In the genomic region with DNA sequence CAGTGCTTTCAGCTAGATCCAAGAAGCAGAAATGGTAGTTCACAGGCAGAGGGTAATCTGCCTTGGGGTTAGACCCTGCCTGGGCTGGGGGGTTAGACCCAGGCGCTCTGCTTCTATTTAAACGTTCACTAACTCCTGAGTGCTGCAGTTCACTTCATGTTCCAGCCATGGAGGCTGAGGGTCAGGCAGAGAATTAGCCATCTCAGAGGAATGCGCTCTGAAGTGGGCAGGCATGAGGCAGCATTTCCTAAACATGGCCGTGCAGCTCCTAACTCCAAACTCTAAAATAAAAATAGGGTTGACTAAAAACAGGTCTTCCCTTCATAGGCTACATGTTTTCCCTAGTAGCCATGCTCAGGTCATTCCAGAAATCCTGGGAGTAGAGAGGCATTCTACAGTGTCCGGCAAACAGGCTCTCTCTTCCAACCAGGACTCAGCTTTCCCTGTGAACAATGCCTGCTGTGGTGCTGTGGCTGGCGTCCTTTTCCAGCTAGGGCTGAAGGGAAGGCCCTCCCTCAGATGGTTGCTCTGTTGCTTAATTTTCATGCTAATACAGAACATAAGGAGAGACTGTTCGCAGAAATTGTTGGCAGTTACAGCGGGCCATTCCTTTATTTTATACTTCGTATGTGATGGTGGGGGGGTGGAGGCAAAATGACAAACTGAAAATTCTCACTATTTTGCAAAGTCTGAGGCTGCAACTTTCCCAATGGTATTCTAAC, we compare ENCODE assay signal across 15 mouse cellular contexts.
DNase-seq lines count a peak whose midpoint lies in the region; ATAC-seq and TF ChIP-seq lines count a peak whose summit lies in the region.
"Had no signal": no experiment of that assay in that cellular context is flagged by ENCODE, and none has a peak within 500 bp of the region (broad histone marks: within the 10 kb centered on the region; RNA-seq: fewer than 3 reads in every experiment).

No protein-coding gene starts in this region.

- no peaks in the 10 kb centered on the region for H3K9me3 ChIP-seq in midbrain, embryonic 12.5 days
- no peaks in the 10 kb centered on the region for H3K9me3 ChIP-seq in midbrain, postnatal 0 days (ENCODE audit: low read length)
- no peaks in the 10 kb centered on the region for H3K9me3 ChIP-seq in embryonic facial prominence, embryonic 12.5 days
- no peaks in the 10 kb centered on the region for H3K9me3 ChIP-seq in limb, embryonic 13.5 days
- H3K9me3 ChIP-seq: lung, embryonic 15.5 days; stomach, embryonic 15.5 days had no signal

- ATAC-seq in midbrain, embryonic 12.5 days (ENCODE audit: low FRiP score, low read depth): no peak
- no peak for ATAC-seq in midbrain, postnatal 0 days (ENCODE audit: low FRiP score)
- ATAC-seq in embryonic facial prominence, embryonic 12.5 days (ENCODE audit: insufficient number of reproducible peaks, insufficient read depth, low FRiP score, low TSS enrichment): no peak
- ATAC-seq in limb, embryonic 13.5 days (ENCODE audit: low FRiP score, low read depth): no peak; the same call in 1 of the 2 replicates
- no peak for ATAC-seq in megakaryocyte progenitor cell, adult 5-6 weeks (replicated peaks; ENCODE audit: poor library complexity)

- peaks cover 8% of the 10 kb centered on the region; the same call in 1 of the 2 replicates for H3K4me1 ChIP-seq in midbrain, embryonic 12.5 days
- H3K4me1 ChIP-seq in midbrain, postnatal 0 days (ENCODE audit: insufficient read depth, low read length): no peaks in the 10 kb centered on the region
- H3K4me1 ChIP-seq in embryonic facial prominence, embryonic 12.5 days: peaks cover 17% of the 10 kb centered on the region
- H3K4me1 ChIP-seq in limb, embryonic 13.5 days: peaks cover 40% of the 10 kb centered on the region
- H3K4me1 ChIP-seq: lung, embryonic 15.5 days had no signal

- H3K36me3 ChIP-seq in midbrain, embryonic 12.5 days: no peaks in the 10 kb centered on the region
- no peaks in the 10 kb centered on the region for H3K36me3 ChIP-seq in midbrain, postnatal 0 days (ENCODE audit: insufficient read depth, low read length)
- no peaks in the 10 kb centered on the region; the same call in 1 of the 2 replicates for H3K36me3 ChIP-seq in embryonic facial prominence, embryonic 12.5 days
- H3K36me3 ChIP-seq in limb, embryonic 13.5 days: peaks cover 32% of the 10 kb centered on the region
- H3K36me3 ChIP-seq: lung, embryonic 15.5 days; stomach, embryonic 15.5 days had no signal

- peak overlapping the region; percentile 67 for H3K27ac ChIP-seq in gastrocnemius, adult 2 months
- peak overlapping the region; percentile 60; the same call in 1 of the 2 replicates for H3K27ac ChIP-seq in midbrain, embryonic 12.5 days (replicated peaks)
- no peak overlapping the region for H3K27ac ChIP-seq in midbrain, postnatal 0 days (ENCODE audit: low read depth, low read length)
- H3K27ac ChIP-seq in embryonic facial prominence, embryonic 12.5 days: peak overlapping the region; percentile 36
- peak overlapping the region; percentile 72; the same call in 1 of the 2 replicates for H3K27ac ChIP-seq in limb, embryonic 13.5 days
- H3K27ac ChIP-seq: lung, embryonic 15.5 days; stomach, embryonic 15.5 days had no signal

- H3K4me3 ChIP-seq in gastrocnemius, adult 2 months: no peak overlapping the region
- no peak overlapping the region for H3K4me3 ChIP-seq in midbrain, embryonic 12.5 days
- H3K4me3 ChIP-seq in midbrain, postnatal 0 days (ENCODE audit: low read depth, low read length): no peak overlapping the region
- no peak overlapping the region for H3K4me3 ChIP-seq in embryonic facial prominence, embryonic 12.5 days
- H3K4me3 ChIP-seq in limb, embryonic 13.5 days: no peak overlapping the region
- H3K4me3 ChIP-seq: lung, embryonic 15.5 days; stomach, embryonic 15.5 days had no signal

- peak; percentile 30 for DNase-seq in gastrocnemius, adult 2 months
- DNase-seq in gastrocnemius, postnatal 4 days (ENCODE audit: low spot score in 2 of 2): no peak
- DNase-seq in midbrain, postnatal 0 days (ENCODE audit: low spot score): no peak
- DNase-seq in natural killer cell, adult 2 months (ENCODE audit: low spot score in 2 of 2): no peak
- DNase-seq: cerebellum, adult 18-20 months; heart, postnatal 4 days; kidney, adult 11 months; thymus, postnatal 14 days had no signal

- WGBS in midbrain, embryonic 12.5 days: 41% methylated on average over 9 of the region's 9 CpGs
- 49% methylated on average over 9 of the region's 9 CpGs for WGBS in midbrain, postnatal 0 days
- whole genome bisulfite sequencing in embryonic facial prominence, embryonic 12.5 days: 28% methylated on average over 9 of the region's 9 CpGs
- 35% methylated on average over 9 of the region's 9 CpGs for WGBS in limb, embryonic 13.5 days

- no peak for TF ChIP-seq CTCF in gastrocnemius, adult 2 months (IDR thresholded peaks at IDR 0.05)
- TF ChIP-seq CTCF in midbrain, postnatal 0 days (IDR thresholded peaks at IDR 0.05): no peak

- no peak overlapping the region for H3K9ac ChIP-seq in midbrain, embryonic 12.5 days (replicated peaks)
- no peak overlapping the region for H3K9ac ChIP-seq in midbrain, postnatal 0 days (replicated peaks; ENCODE audit: low read length, poor library complexity, severe bottlenecking)
- no peak overlapping the region for H3K9ac ChIP-seq in embryonic facial prominence, embryonic 12.5 days
- no peak overlapping the region for H3K9ac ChIP-seq in limb, embryonic 13.5 days
- H3K9ac ChIP-seq: lung, embryonic 15.5 days; stomach, embryonic 15.5 days had no signal

- no peak overlapping the region for H3K4me2 ChIP-seq in midbrain, embryonic 12.5 days (replicated peaks)
- H3K4me2 ChIP-seq in midbrain, postnatal 0 days (ENCODE audit: low read depth, low read length, poor library complexity, severe bottlenecking): no peak overlapping the region
- no peak overlapping the region for H3K4me2 ChIP-seq in embryonic facial prominence, embryonic 12.5 days (replicated peaks)
- no peak overlapping the region for H3K4me2 ChIP-seq in limb, embryonic 13.5 days (replicated peaks)
- H3K4me2 ChIP-seq: liver, embryonic 11.5 days; lung, embryonic 15.5 days; stomach, embryonic 15.5 days had no signal

- intact Hi-C loops in gastrocnemius, adult 2 months (cut with DNase I): loop anchor here (10.0 kb wide), 1 partner anchor 229 kb away; no protein-coding TSS in a partner anchor

- no peaks in the 10 kb centered on the region for H3K27me3 ChIP-seq in midbrain, embryonic 12.5 days
- H3K27me3 ChIP-seq in midbrain, postnatal 0 days (ENCODE audit: insufficient read depth, low read length): no peaks in the 10 kb centered on the region
- no peaks in the 10 kb centered on the region for H3K27me3 ChIP-seq in embryonic facial prominence, embryonic 12.5 days
- peaks cover 2% of the 10 kb centered on the region; the same call in 1 of the 2 replicates for H3K27me3 ChIP-seq in limb, embryonic 13.5 days
- H3K27me3 ChIP-seq: lung, embryonic 15.5 days had no signal
